Mouse (Mus musculus) midbrain, embryonic 14.5 days (tissue): ENCODE results near the gene Lax1. TPM values are rescaled to one million over a fixed set of nuclear protein-coding genes. Genes with fewer than 3 reads are reported as not detected.
"Not testable (repeated sequence)": the region's sequence is repeated elsewhere in the genome, so short reads cannot be mapped to it uniquely, and the experiment has no call there.

Experiments
- ATAC-seq: fragments of 200-750 bp; cut with Nextera tagmentation; 2 replicates; pipeline ENCODE4 v1.8.0; 2017; ENCODE audit warnings: moderate number of reproducible peaks, moderate library complexity; ENCODE audit not compliant: low FRiP score, low TSS enrichment
- DNase-seq: peaks from one replicate; pipeline ENCODE4 v3.0.0-alpha.2; 2015
- H3K27ac ChIP-seq: fragments of 300-500 bp; sonication (generic); replicated peaks from 2 replicates; pipeline ENCODE4 v1.5.1; 2014; ENCODE audit warnings: mild to moderate bottlenecking, low read depth, low read length, moderate library complexity
- H3K27me3 ChIP-seq: fragments of 300-500 bp; sonication (generic); 2 replicates; pipeline ENCODE4 v1.6.1; 2014; ENCODE audit warnings: low read length, control low read depth, mixed read lengths; ENCODE audit not compliant: control insufficient read depth, insufficient read depth
- H3K36me3 ChIP-seq: fragments of 300-500 bp; sonication (generic); 2 replicates; pipeline ENCODE4 v1.6.1; 2014; ENCODE audit warnings: low read length, control low read depth; ENCODE audit not compliant: control insufficient read depth, insufficient read depth
- H3K4me1 ChIP-seq: fragments of 300-500 bp; sonication (generic); 2 replicates; pipeline ENCODE4 v1.6.1; 2014; ENCODE audit warnings: mild to moderate bottlenecking, antibody characterized with exemption, low read length, control low read depth; ENCODE audit not compliant: control insufficient read depth, insufficient read depth
- H3K4me2 ChIP-seq: fragments of 300-500 bp; sonication (generic); 2 replicates; pipeline ENCODE4 v1.6.1; 2014; ENCODE audit warnings: mild to moderate bottlenecking, low read length, moderate library complexity
- H3K4me3 ChIP-seq: fragments of 300-500 bp; sonication (generic); replicated peaks from 2 replicates; pipeline ENCODE4 v1.5.1; 2014; ENCODE audit warnings: low read depth, low read length
- H3K9ac ChIP-seq: fragments of 300-500 bp; sonication (generic); replicated peaks from 2 replicates; pipeline ENCODE4 v1.6.1; 2014; ENCODE audit warnings: mild to moderate bottlenecking, low read length, moderate library complexity
- H3K9me3 ChIP-seq: fragments of 300-500 bp; sonication (generic); 2 replicates; pipeline ENCODE4 v1.6.1; 2016; ENCODE audit warnings: low read length, control low read depth, mixed read lengths; ENCODE audit not compliant: control insufficient read depth
- WGBS: fragments of 180-500 bp; shearing (Covaris S2); extraction: QIAGEN DNeasy Blood & Tissue Kit; methylation state at CpG from one replicate; pipeline ENCODE4 v1.1.7; 2014; 5-methylcytosine and 5-hydroxymethylcytosine counted together
- polyA plus RNA-seq: library from polyadenylated mRNA; unstranded; fragments of >200 nt; fragmentation: Nextera tagmentation; extraction: Ambion mirVana; gene quantifications from 2 replicates; pipeline ENCODE4 v1.2.1, GENCODE M21; 2014

Lax1 gene
- polyA plus RNA-seq, 1 experiment from 2014 or later: not detected

DNA sequence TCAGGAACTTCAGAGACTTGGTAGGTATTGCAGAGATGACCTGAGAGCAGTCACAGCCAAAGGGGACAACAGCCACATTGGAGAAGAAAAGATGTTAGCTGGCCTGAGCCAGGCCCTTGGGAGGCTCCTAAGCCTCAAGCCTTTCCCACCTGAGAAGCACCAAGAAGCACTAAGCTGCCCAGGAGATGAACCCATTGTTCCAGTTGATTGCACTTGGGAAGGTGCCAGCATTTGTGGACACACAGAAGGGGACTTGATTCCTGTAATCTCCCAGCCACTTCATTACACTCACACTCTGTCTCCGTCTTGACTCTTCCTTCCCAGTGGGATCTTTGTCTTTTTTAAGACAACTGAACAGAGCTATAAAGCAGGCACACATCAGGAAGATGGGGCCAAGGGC, 25.3 kb upstream of the Lax1 start:
- no peak overlapping the region for H3K4me2 ChIP-seq
- peaks cover 18% of the 10 kb centered on the region; the same call in 1 of the 2 replicates for H3K36me3 ChIP-seq
- no peak overlapping the region for H3K27ac ChIP-seq
- ATAC-seq (no peak), DNase-seq (no peak)
- WGBS: 49% methylated on average over 1 of the region's 1 CpGs
- no peaks in the 10 kb centered on the region for H3K27me3 ChIP-seq
- H3K9ac ChIP-seq: no peak overlapping the region
- H3K9me3 ChIP-seq: no peaks in the 10 kb centered on the region
- H3K4me3 ChIP-seq: no peak overlapping the region
- peaks cover 6% of the 10 kb centered on the region; the same call in 1 of the 2 replicates for H3K4me1 ChIP-seq

DNA sequence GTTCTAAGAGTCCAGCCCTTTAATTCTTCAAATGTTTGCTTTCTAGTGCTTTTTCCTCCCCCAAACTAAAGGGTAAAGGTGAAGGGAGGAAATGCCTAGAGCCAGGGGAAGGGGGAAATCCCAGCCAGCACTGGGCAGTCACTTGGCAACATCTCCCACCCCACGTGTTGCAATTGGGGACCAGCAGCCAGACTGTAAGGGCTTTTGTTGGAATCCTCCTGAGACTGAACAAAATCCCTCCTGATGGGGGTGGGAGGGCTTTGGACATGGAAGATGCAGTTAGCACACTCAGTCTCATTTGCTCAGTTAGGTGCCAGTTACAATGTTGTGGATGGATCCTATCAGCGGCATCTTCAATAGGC, 23.1 kb upstream of the Lax1 start:
- Histone ChIP-seq H3K4me2 (no peak overlapping the region), H3K36me3 (peaks cover 11% of the 10 kb centered on the region; the same call in 1 of the 2 replicates), H3K4me1 (peaks cover 6% of the 10 kb centered on the region; the same call in 1 of the 2 replicates), H3K9ac (no peak overlapping the region), H3K4me3 (no peak overlapping the region), H3K9me3 (no peaks in the 10 kb centered on the region), H3K27ac (no peak overlapping the region), H3K27me3 (no peaks in the 10 kb centered on the region)
- DNase-seq (peak; percentile 48), ATAC-seq (no peak)
- 36% methylated on average over 2 of the region's 2 CpGs for WGBS

DNA sequence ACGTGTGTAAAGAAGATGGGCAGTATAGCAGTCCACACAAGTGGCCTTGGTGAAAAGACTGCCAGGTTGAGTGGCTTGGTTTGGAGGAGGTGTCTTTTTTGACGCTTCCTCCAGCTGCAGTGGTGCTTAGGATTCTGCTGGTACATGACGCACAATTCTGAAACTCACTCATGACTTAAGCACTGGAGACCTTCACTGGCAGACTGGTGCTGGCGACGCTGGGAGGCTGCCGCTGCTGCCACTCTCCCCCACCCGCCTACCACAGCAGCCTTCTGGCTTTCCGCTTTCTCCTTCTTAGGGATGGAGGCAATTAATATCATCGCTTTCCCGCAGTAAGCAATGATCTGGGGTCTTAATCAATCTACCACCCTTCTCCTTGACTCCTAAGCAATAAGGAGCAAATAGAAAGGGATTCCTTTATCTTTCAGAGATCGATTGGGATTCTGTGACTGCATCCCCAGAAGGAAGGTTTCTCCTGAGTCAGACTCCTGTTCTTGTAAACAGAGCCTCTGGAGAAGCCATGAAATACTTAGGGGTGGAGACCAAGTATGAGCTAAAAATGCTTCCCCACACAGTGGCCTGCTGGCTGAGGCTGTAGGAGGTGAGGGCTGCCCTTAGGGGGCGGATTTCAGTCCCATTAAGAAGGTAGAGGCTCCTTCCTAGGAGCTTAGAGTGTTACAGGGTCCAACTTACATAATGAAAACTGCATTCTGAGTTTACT, 22.5 kb upstream of the Lax1 start:
- Histone ChIP-seq H3K4me3 (no peak overlapping the region), H3K9ac (no peak overlapping the region), H3K27ac (no peak overlapping the region), H3K27me3 (no peaks in the 10 kb centered on the region), H3K4me1 (peaks cover 6% of the 10 kb centered on the region; the same call in 1 of the 2 replicates), H3K4me2 (no peak overlapping the region), H3K36me3 (peaks cover 13% of the 10 kb centered on the region; the same call in 1 of the 2 replicates), H3K9me3 (no peaks in the 10 kb centered on the region)
- ATAC-seq (no peak), DNase-seq (no peak)
- 58% methylated on average over 12 of the region's 12 CpGs for WGBS

- ATAC-seq (no peak), DNase-seq (no peak)
- H3K9ac ChIP-seq: no peak overlapping the region
- H3K4me1 ChIP-seq: peaks cover 6% of the 10 kb centered on the region; the same call in 1 of the 2 replicates
- H3K27ac ChIP-seq: no peak overlapping the region
- H3K9me3 ChIP-seq: no peaks in the 10 kb centered on the region
- H3K4me3 ChIP-seq: no peak overlapping the region
- no peaks in the 10 kb centered on the region for H3K27me3 ChIP-seq
- no peak overlapping the region for H3K4me2 ChIP-seq
- WGBS: 49% methylated on average over 6 of the region's 6 CpGs
- peaks cover 8% of the 10 kb centered on the region; the same call in 1 of the 2 replicates for H3K36me3 ChIP-seq
These were observed 21.5 kb upstream of the Lax1 start for GRCm38 (mm10) chr1:133711376-133711775.

GRCm38 (mm10) chr1:133710895-133711294, 21.0 kb upstream of the Lax1 start:
- no peak overlapping the region for H3K9ac ChIP-seq
- no peak overlapping the region for H3K4me2 ChIP-seq
- no peak for ATAC-seq
- no peaks in the 10 kb centered on the region for H3K27me3 ChIP-seq
- no peaks in the 10 kb centered on the region for H3K9me3 ChIP-seq
- 0 out of 2 replicates have a peak, but pooled peaks cover 12% of the 10 kb centered on the region for H3K36me3 ChIP-seq
- no peak overlapping the region for H3K27ac ChIP-seq
- peaks cover 6% of the 10 kb centered on the region; the same call in 1 of the 2 replicates for H3K4me1 ChIP-seq
- 51% methylated on average over 6 of the region's 6 CpGs for WGBS
- H3K4me3 ChIP-seq: no peak overlapping the region
- no peak for DNase-seq

DNA sequence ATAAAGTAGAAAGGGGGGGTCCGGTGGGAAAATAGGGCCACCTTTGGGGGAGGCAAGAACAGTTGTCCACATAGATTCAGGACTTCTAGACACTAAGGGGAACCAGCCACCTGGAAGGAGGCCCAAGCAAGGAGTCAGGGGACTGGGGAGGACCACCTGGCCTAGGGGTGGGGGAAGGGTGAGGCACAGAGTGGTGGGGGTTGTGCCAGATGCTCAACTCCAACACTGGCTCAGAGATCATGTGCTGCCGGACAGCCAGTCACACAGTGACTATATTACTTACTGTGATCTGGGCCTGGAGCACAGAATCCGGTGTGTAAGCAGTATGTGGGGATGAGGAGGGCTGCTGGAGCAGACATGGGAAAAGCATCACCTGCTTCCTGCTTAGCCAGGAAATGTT, 19.4 kb upstream of the Lax1 start:
- 81% methylated on average over 3 of the region's 3 CpGs for WGBS
- Histone ChIP-seq H3K4me1 (peaks cover 6% of the 10 kb centered on the region; the same call in 1 of the 2 replicates), H3K4me3 (no peak overlapping the region), H3K4me2 (no peak overlapping the region), H3K27me3 (no peaks in the 10 kb centered on the region), H3K27ac (no peak overlapping the region), H3K9ac (no peak overlapping the region), H3K9me3 (no peaks in the 10 kb centered on the region), H3K36me3 (0 out of 2 replicates have a peak, but pooled peaks cover 7% of the 10 kb centered on the region)
- ATAC-seq: no peak
- DNase-seq: no peak

DNA sequence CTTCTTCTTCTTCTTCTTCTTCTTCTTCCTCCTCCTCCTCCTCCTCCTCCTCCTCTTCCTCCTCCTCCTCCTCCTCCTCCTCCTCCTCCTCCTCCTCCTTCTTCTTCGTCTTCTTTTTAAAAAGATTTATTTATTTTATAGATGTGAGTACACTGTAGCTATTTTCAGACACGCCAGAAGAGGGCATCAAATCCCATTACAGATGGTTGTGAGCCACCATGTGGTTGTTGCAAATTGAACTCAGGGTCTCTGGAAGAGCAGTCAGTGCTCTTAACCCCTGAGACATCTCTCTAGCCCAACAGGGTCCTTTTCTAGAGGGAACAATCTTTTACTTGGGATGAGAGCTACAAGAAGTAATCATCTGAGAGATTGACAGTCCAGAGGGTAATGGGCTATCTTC, 11.9 kb upstream of the Lax1 start:
- not testable (repeated sequence) for H3K9me3 ChIP-seq, H3K36me3 ChIP-seq, H3K9ac ChIP-seq, H3K4me3 ChIP-seq, ATAC-seq, H3K27me3 ChIP-seq, H3K4me1 ChIP-seq, H3K4me2 ChIP-seq, H3K27ac ChIP-seq
- 5% methylated on average over 2 of the region's 2 CpGs for WGBS
- DNase-seq: peak; percentile 18

- no peaks in the 10 kb centered on the region for H3K27me3 ChIP-seq
- H3K9ac ChIP-seq: no peak overlapping the region
- no peaks in the 10 kb centered on the region for H3K9me3 ChIP-seq
- no peak overlapping the region for H3K4me2 ChIP-seq
- WGBS: 93% methylated on average over 12 of the region's 12 CpGs
- ATAC-seq: no peak
- no peaks in the 10 kb centered on the region for H3K4me1 ChIP-seq
- no peak overlapping the region for H3K27ac ChIP-seq
- DNase-seq: no peak
- no peaks in the 10 kb centered on the region for H3K36me3 ChIP-seq
- no peak overlapping the region for H3K4me3 ChIP-seq
These were observed 8.2 kb upstream of the Lax1 start for GRCm38 (mm10) chr1:133697935-133698620.

GRCm38 (mm10) chr1:133695901-133696300, 6.0 kb upstream of the Lax1 start:
- Histone ChIP-seq H3K4me3 (no peak overlapping the region), H3K36me3 (no peaks in the 10 kb centered on the region), H3K9ac (no peak overlapping the region), H3K27ac (no peak overlapping the region), H3K4me1 (no peaks in the 10 kb centered on the region), H3K4me2 (no peak overlapping the region), H3K9me3 (no peaks in the 10 kb centered on the region), H3K27me3 (no peaks in the 10 kb centered on the region)
- DNase-seq (peak; percentile 33), ATAC-seq (no peak)
- 43% methylated on average over 7 of the region's 7 CpGs for WGBS
